Mouse (Mus musculus) testis, adult 2 months (tissue): ENCODE results near the gene Polq. TPM values are rescaled to one million over a fixed set of nuclear protein-coding genes. Genes with fewer than 3 reads are reported as not detected.

Experiments used
- H3K27ac ChIP-seq: fragments of 200-500 bp; 2 replicates; pipeline ENCODE4 v1.5.1; 2012; ENCODE audit warnings: low read depth, low read length; ENCODE audit not compliant: control insufficient read depth, insufficient read depth
- H3K27me3 ChIP-seq: fragments of 200-500 bp; 2 replicates; pipeline ENCODE4 v1.6.1; 2012; ENCODE audit warnings: mild to moderate bottlenecking, low read length, moderate library complexity; ENCODE audit not compliant: control insufficient read depth, insufficient read depth
- H3K36me3 ChIP-seq: fragments of 200-500 bp; 2 replicates; pipeline ENCODE4 v1.6.1; 2012; ENCODE audit warnings: mild to moderate bottlenecking, low read length; ENCODE audit not compliant: control insufficient read depth, insufficient read depth
- H3K4me1 ChIP-seq: fragments of 200-500 bp; 2 replicates; pipeline ENCODE4 v1.6.1; 2012; ENCODE audit warnings: low read length; ENCODE audit not compliant: control insufficient read depth, insufficient read depth
- H3K4me3 ChIP-seq: fragments of 200-500 bp; 2 replicates; pipeline ENCODE4 v1.5.1; 2012; ENCODE audit warnings: low read depth, mild to moderate bottlenecking, low read length, moderate library complexity, mixed read lengths; ENCODE audit not compliant: control insufficient read depth
- CTCF ChIP-seq: fragments of 200-500 bp; IDR thresholded peaks from 2 replicates; pipeline ENCODE4 v1.5.1; 2012; ENCODE audit warnings: low read depth, mild to moderate bottlenecking, inconsistent platforms, low read length, moderate library complexity; ENCODE audit not compliant: control insufficient read depth, insufficient read depth, insufficient replicate concordance
- POLR2A ChIP-seq: fragments of 200-500 bp; IDR thresholded peaks from 2 replicates; pipeline ENCODE4 v1.6.1; 2012; ENCODE audit warnings: low read depth, mild to moderate bottlenecking, inconsistent platforms, low read length, moderate library complexity; ENCODE audit not compliant: control insufficient read depth
- polyA plus RNA-seq: library from polyadenylated mRNA; depleted of rRNA; stranded (reverse); fragments of >200 nt; gene quantifications from 2 replicates; pipeline ENCODE4 v1.2.3, GENCODE M21; 2012

Polq gene
- polyA plus RNA-seq, 1 experiment = 2.7 TPM

GRCm38 (mm10) chr16:36989493-36989892, 22.1 kb upstream of the Polq start:
- Histone ChIP-seq H3K4me3 (no peak overlapping the region), H3K36me3 (no peaks in the 10 kb centered on the region), H3K27ac (no peak overlapping the region), H3K27me3 (no peaks in the 10 kb centered on the region), H3K4me1 (peaks cover 5% of the 10 kb centered on the region)
- TF ChIP-seq CTCF (no peak), POLR2A (no peak)

- no peak within 1 kb of the TSS for H3K4me3 ChIP-seq
Observed at GRCm38 (mm10) chr16:36989999-36990625, 21.5 kb upstream of the Polq start, which contains the start of gene Fbxo40. Fbxo40 (minus strand) TSS chr16:36990467.

GRCm38 (mm10) chr16:36997650-36998049, 13.9 kb upstream of the Polq start:
- Histone ChIP-seq H3K4me3 (no peak overlapping the region), H3K4me1 (no peaks in the 10 kb centered on the region), H3K27me3 (no peaks in the 10 kb centered on the region), H3K36me3 (no peaks in the 10 kb centered on the region), H3K27ac (no peak overlapping the region)
- TF ChIP-seq POLR2A = no peak

More at GRCm38 (mm10) chr16:36989999-36990625, 21.5 kb upstream of the Polq start, which contains the start of gene Fbxo40:
- Histone ChIP-seq H3K36me3 (no peaks in the 10 kb centered on the region), H3K4me1 (peaks cover 5% of the 10 kb centered on the region), H3K27me3 (no peaks in the 10 kb centered on the region), H3K27ac (no peak within 1 kb of the TSS)
- TF ChIP-seq POLR2A (no peak), CTCF (no peak)

GRCm38 (mm10) chr16:36999366-36999972, 12.1 kb upstream of the Polq start:
- Histone ChIP-seq H3K36me3 (no peaks in the 10 kb centered on the region), H3K27me3 (no peaks in the 10 kb centered on the region), H3K27ac (no peak overlapping the region), H3K4me3 (no peak overlapping the region), H3K4me1 (no peaks in the 10 kb centered on the region)
- TF ChIP-seq CTCF = no peak
- no peak for TF ChIP-seq POLR2A

- Histone ChIP-seq H3K36me3 (no peaks in the 10 kb centered on the region), H3K27ac (no peak overlapping the region), H3K4me1 (peaks cover 6% of the 10 kb centered on the region), H3K4me3 (no peak overlapping the region), H3K27me3 (no peaks in the 10 kb centered on the region)
- TF ChIP-seq CTCF = no peak
- TF ChIP-seq POLR2A = no peak
Observed at GRCm38 (mm10) chr16:37009262-37009661, 2.3 kb upstream of the Polq start.

GRCm38 (mm10) chr16:37010370-37010769, 1.2 kb upstream of the Polq start:
- TF ChIP-seq CTCF (no peak), POLR2A (no peak)
- Histone ChIP-seq H3K36me3 (no peaks in the 10 kb centered on the region), H3K27ac (no peak overlapping the region), H3K27me3 (no peaks in the 10 kb centered on the region), H3K4me1 (peaks cover 6% of the 10 kb centered on the region), H3K4me3 (no peak overlapping the region)

- no peaks in the 10 kb centered on the region for H3K27me3 ChIP-seq
- peaks cover 6% of the 10 kb centered on the region for H3K4me1 ChIP-seq
- peak overlapping the region; percentile 96 for H3K4me3 ChIP-seq
- TF ChIP-seq CTCF (no peak), POLR2A (no peak)
- no peaks in the 10 kb centered on the region for H3K36me3 ChIP-seq
- peak overlapping the region; percentile 47; the same call in 1 of the 2 replicates for H3K27ac ChIP-seq
Observed at GRCm38 (mm10) chr16:37011922-37012289, 320 bp downstream of the Polq start.

GRCm38 (mm10) chr16:37012336-37012735, 750 bp downstream of the Polq start:
- TF ChIP-seq CTCF = no peak
- no peak for TF ChIP-seq POLR2A
- no peaks in the 10 kb centered on the region for H3K27me3 ChIP-seq
- H3K4me3 ChIP-seq = peak overlapping the region; percentile 96
- no peaks in the 10 kb centered on the region for H3K36me3 ChIP-seq
- H3K4me1 ChIP-seq = peaks cover 6% of the 10 kb centered on the region
- H3K27ac ChIP-seq = no peak overlapping the region
